Mouse (Mus musculus) lung, postnatal 0 days (tissue): Measurements from ENCODE around the gene Emc9. TPM values are rescaled to one million over a fixed set of nuclear protein-coding genes. Genes with fewer than 3 reads are reported as not detected.
A peak's percentile ranks its signal among the peaks of the same experiment; 100 is the strongest.

Source experiments
- ATAC-seq: fragments of 200-750 bp; cut with Nextera tagmentation; 2 replicates; pipeline ENCODE4 v1.8.0; 2017; ENCODE audit warnings: moderate library complexity
- DNase-seq: peaks from one replicate; pipeline ENCODE4 v3.0.0-alpha.2; 2016; ENCODE audit warnings: low spot score
- H3K27ac ChIP-seq: fragments of 300-500 bp; sonication (generic); 2 replicates; pipeline ENCODE4 v1.5.1; 2014; ENCODE audit warnings: antibody characterized with exemption, mild to moderate bottlenecking, low read length, mixed read lengths
- H3K27me3 ChIP-seq: fragments of 300-500 bp; sonication (generic); replicated peaks from 2 replicates; pipeline ENCODE4 v1.6.1; 2014; ENCODE audit warnings: low read length, mixed read lengths; ENCODE audit not compliant: insufficient read depth
- H3K36me3 ChIP-seq: fragments of 300-500 bp; sonication (generic); 2 replicates; pipeline ENCODE4 v1.6.1; 2014; ENCODE audit warnings: low read length, mixed read lengths; ENCODE audit not compliant: insufficient read depth
- H3K4me1 ChIP-seq: fragments of 300-500 bp; sonication (generic); 2 replicates; pipeline ENCODE4 v1.6.1; 2014; ENCODE audit warnings: antibody characterized with exemption, low read depth, low read length, mixed read lengths; ENCODE audit not compliant: insufficient read depth
- H3K4me2 ChIP-seq: fragments of 300-500 bp; sonication (generic); replicated peaks from 2 replicates; pipeline ENCODE4 v1.6.1; 2014; ENCODE audit warnings: low read depth, mild to moderate bottlenecking, low read length, moderate library complexity, mixed read lengths
- H3K4me3 ChIP-seq: fragments of 300-500 bp; sonication (generic); 2 replicates; pipeline ENCODE4 v1.5.1; 2014; ENCODE audit warnings: low read depth, low read length
- H3K9ac ChIP-seq: fragments of 300-500 bp; sonication (generic); replicated peaks from 2 replicates; pipeline ENCODE4 v1.6.1; 2014; ENCODE audit warnings: low read depth, mild to moderate bottlenecking
- H3K9me3 ChIP-seq: fragments of 300-500 bp; sonication (generic); 2 replicates; pipeline ENCODE4 v1.6.1; 2016; ENCODE audit warnings: low read length, mixed read lengths
- CTCF ChIP-seq: IDR thresholded peaks from 2 replicates; pipeline ENCODE4 v1.5.1; 2016; ENCODE audit warnings: antibody characterized with exemption, mild to moderate bottlenecking
- EP300 ChIP-seq: IDR thresholded peaks from 2 replicates; pipeline ENCODE4 v1.6.1; 2016; ENCODE audit warnings: antibody characterized with exemption, mild to moderate bottlenecking, control low read depth
- WGBS: fragments of 180-500 bp; shearing (Covaris S2); extraction: QIAGEN DNeasy Blood & Tissue Kit; methylation state at CpG from one replicate; pipeline ENCODE4 v1.1.7; 2014; 5-methylcytosine and 5-hydroxymethylcytosine counted together
- polyA plus RNA-seq: library from polyadenylated mRNA; unstranded; fragments of >200 nt; fragmentation: Nextera tagmentation; extraction: Ambion mirVana; gene quantifications from 2 replicates; pipeline ENCODE4 v1.2.1, GENCODE M21; 2015

Emc9 gene
- polyA plus RNA-seq, 1 experiment from 2014 or later = 18.3 TPM

- TF ChIP-seq EP300 (no peak), CTCF (no peak)
- Histone ChIP-seq H3K9ac (no peak overlapping the region), H3K27me3 (no peaks in the 10 kb centered on the region), H3K4me3 (no peak overlapping the region), H3K27ac (no peak overlapping the region), H3K36me3 (peaks cover 3% of the 10 kb centered on the region; the same call in 1 of the 2 replicates), H3K4me2 (no peak overlapping the region), H3K9me3 (no peaks in the 10 kb centered on the region), H3K4me1 (peaks cover 3% of the 10 kb centered on the region; the same call in 1 of the 2 replicates)
- no peak for DNase-seq
- 71% methylated on average over 2 of the region's 2 CpGs for WGBS
- no peak for ATAC-seq
Measured at GRCm38 (mm10) chr14:55570588-55570987, 14.5 kb downstream of the Emc9 start.

- Histone ChIP-seq H3K9me3 (no peaks in the 10 kb centered on the region), H3K4me1 (no peaks in the 10 kb centered on the region), H3K9ac (no peak overlapping the region), H3K36me3 (peaks cover 17% of the 10 kb centered on the region; the same call in 1 of the 2 replicates), H3K4me2 (no peak overlapping the region), H3K27ac (no peak overlapping the region), H3K4me3 (no peak overlapping the region), H3K27me3 (no peaks in the 10 kb centered on the region)
- TF ChIP-seq CTCF (no peak), EP300 (no peak)
- WGBS = 80% methylated on average over 3 of the region's 3 CpGs
- ATAC-seq = no peak
- DNase-seq = no peak
Measured at GRCm38 (mm10) chr14:55567496-55567895, 17.6 kb downstream of the Emc9 start.

- ATAC-seq (no peak), DNase-seq (no peak)
- no peak overlapping the region for H3K9ac ChIP-seq
- H3K4me1 ChIP-seq = peaks cover 7% of the 10 kb centered on the region; the same call in 1 of the 2 replicates
- H3K4me2 ChIP-seq = no peak overlapping the region
- TF ChIP-seq EP300 = no peak
- peak; percentile 35 for TF ChIP-seq CTCF
- H3K36me3 ChIP-seq = peaks cover 17% of the 10 kb centered on the region; the same call in 1 of the 2 replicates
- 70% methylated on average over 3 of the region's 3 CpGs for WGBS
- H3K4me3 ChIP-seq = no peak overlapping the region
- H3K27me3 ChIP-seq = no peaks in the 10 kb centered on the region
- no peaks in the 10 kb centered on the region for H3K9me3 ChIP-seq
- no peak overlapping the region for H3K27ac ChIP-seq
Measured at GRCm38 (mm10) chr14:55565748-55566147, 19.4 kb downstream of the Emc9 start.

GRCm38 (mm10) chr14:55563249-55563648 lies 21.9 kb downstream of the Emc9 start:
- Histone ChIP-seq H3K36me3 (peaks cover 17% of the 10 kb centered on the region; the same call in 1 of the 2 replicates), H3K9ac (no peak overlapping the region), H3K27me3 (no peaks in the 10 kb centered on the region), H3K27ac (no peak overlapping the region), H3K4me2 (no peak overlapping the region), H3K4me1 (peaks cover 7% of the 10 kb centered on the region; the same call in 1 of the 2 replicates), H3K4me3 (no peak overlapping the region), H3K9me3 (no peaks in the 10 kb centered on the region)
- TF ChIP-seq CTCF = no peak
- no peak for TF ChIP-seq EP300
- 91% methylated on average over 11 of the region's 11 CpGs for WGBS
- no peak for ATAC-seq
- no peak for DNase-seq

GRCm38 (mm10) chr14:55561860-55562259 lies 23.2 kb downstream of the Emc9 start:
- H3K4me2 ChIP-seq = peak overlapping the region; percentile 86
- no peaks in the 10 kb centered on the region for H3K27me3 ChIP-seq
- DNase-seq (no peak), ATAC-seq (no peak)
- 70% methylated on average over 10 of the region's 10 CpGs for WGBS
- peaks cover 7% of the 10 kb centered on the region; the same call in 1 of the 2 replicates for H3K4me1 ChIP-seq
- H3K9ac ChIP-seq = no peak overlapping the region
- no peaks in the 10 kb centered on the region for H3K9me3 ChIP-seq
- TF ChIP-seq CTCF (no peak), EP300 (no peak)
- H3K27ac ChIP-seq = no peak overlapping the region
- H3K4me3 ChIP-seq = peak overlapping the region; percentile 58; the same call in 1 of the 2 replicates
- peaks cover 17% of the 10 kb centered on the region; the same call in 1 of the 2 replicates for H3K36me3 ChIP-seq

- H3K4me2 ChIP-seq = peak within 1 kb of the TSS; percentile 86
- peaks cover 13% of the 10 kb centered on the region; the same call in 1 of the 2 replicates for H3K36me3 ChIP-seq
- peaks cover 7% of the 10 kb centered on the region; the same call in 1 of the 2 replicates for H3K4me1 ChIP-seq
- ATAC-seq (peak; percentile 92), DNase-seq (peak; percentile 99)
- peak; percentile 92 for TF ChIP-seq EP300
- peak; percentile 31 for TF ChIP-seq CTCF
- 1% methylated on average over 51 of the region's 51 CpGs for WGBS
- no peaks in the 10 kb centered on the region for H3K27me3 ChIP-seq
- no peaks in the 10 kb centered on the region for H3K9me3 ChIP-seq
- peak within 1 kb of the TSS; percentile 58 for H3K4me3 ChIP-seq
- H3K9ac ChIP-seq = peak within 1 kb of the TSS; percentile 71
- peak within 1 kb of the TSS; percentile 99 for H3K27ac ChIP-seq
Measured at GRCm38 (mm10) chr14:55560202-55561073, 24.7 kb downstream of the Emc9 start, which contains the start of gene A730061H03Rik. TSS of gene A730061H03Rik (minus strand) at chr14:55560406.
